Mouse (Mus musculus) megakaryocyte, embryonic 14.5 days (primary cell): ENCODE data around the gene Pcgf6.

ENCODE experiments used
- FLI1 ChIP-seq: IDR thresholded peaks from 2 replicates; pipeline ENCODE4 v1.6.1; 2012; ENCODE audit warnings: low read length, inconsistent platforms, mixed read lengths
- GATA1 ChIP-seq: IDR thresholded peaks from 3 replicates; pipeline ENCODE4 v1.6.1; 2012; ENCODE audit warnings: mixed read lengths, low read length, inconsistent platforms, borderline replicate concordance

DNA sequence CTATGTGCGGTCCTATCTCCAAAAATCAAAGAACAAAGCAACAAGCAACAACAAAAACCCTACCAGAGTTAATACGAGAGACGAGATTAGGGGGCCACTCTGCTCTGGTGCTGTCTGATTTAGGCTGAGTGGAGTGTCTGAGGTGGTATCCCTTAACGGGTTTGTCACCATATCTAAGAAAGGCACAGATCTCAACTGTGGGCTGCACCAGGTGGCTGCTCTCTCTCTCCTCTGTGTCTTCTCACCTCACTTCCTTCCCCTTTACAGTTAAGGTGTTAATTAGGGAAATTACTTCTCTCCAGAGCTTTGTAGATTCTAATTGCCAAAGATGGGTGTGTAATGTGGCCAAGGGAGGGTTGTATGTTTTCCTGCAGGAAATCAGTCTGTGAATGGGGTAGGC lies 28.0 kb downstream of the Pcgf6 start:
- TF ChIP-seq GATA1, result no peak
- TF ChIP-seq FLI1, result no peak
